Mouse (Mus musculus): ENCODE measurements at regions not wholly inside any gene's neighbourhood (a gene's known extent, or its start where the extent isn't known, plus 50 kb on each side); places are given as distances from the start of the nearest gene placed in this dataset.

- peak in 1 of 2 experiments; percentile 36 for DNase-seq (ENCODE audit: low spot score in 2 of 2)
These were observed 242.1 kb downstream of the Foxo1 start for GRCm38 (mm10) chr3:52510088-52510765.

DNA sequence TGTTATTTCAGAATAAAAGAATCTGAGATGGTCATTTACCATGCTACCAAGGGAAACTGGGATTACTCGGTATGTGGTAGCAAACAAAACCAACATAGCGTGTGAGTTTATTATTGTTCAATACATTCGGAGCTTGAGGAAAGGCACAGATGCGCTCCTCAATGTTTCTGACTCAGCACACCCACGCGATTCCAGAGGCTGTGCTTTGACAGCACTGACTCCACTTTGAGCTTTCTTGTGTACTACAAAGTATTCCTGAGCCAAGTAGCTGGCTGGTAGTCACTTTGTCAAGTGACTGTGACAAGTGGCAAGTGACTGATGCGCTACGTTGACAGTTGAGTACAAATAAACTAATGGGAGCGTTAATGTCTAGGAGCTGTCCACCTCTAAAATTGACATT lies 235.8 kb downstream of the Foxo1 start:
- DNase-seq (ENCODE audit: low spot score in 2 of 2): peak in 1 of 2 experiments; percentile 41

- DNase-seq (ENCODE audit: low spot score in 2 of 2): no peak
These were observed 234.1 kb downstream of the Foxo1 start for GRCm38 (mm10) chr3:52502223-52502622.

GRCm38 (mm10) chr3:52501614-52502013 lies 233.5 kb downstream of the Foxo1 start:
- no peak for DNase-seq (ENCODE audit: low spot score in 2 of 2)

GRCm38 (mm10) chr3:52500026-52500425 lies 231.9 kb downstream of the Foxo1 start:
- DNase-seq (ENCODE audit: low spot score in 2 of 2): no peak

- no peak for DNase-seq (ENCODE audit: low spot score in 2 of 2)
These were observed 231.4 kb downstream of the Foxo1 start for GRCm38 (mm10) chr3:52499581-52499980.

GRCm38 (mm10) chr3:52498506-52499228 lies 230.5 kb downstream of the Foxo1 start:
- DNase-seq (ENCODE audit: low spot score in 2 of 2): no peak

DNA sequence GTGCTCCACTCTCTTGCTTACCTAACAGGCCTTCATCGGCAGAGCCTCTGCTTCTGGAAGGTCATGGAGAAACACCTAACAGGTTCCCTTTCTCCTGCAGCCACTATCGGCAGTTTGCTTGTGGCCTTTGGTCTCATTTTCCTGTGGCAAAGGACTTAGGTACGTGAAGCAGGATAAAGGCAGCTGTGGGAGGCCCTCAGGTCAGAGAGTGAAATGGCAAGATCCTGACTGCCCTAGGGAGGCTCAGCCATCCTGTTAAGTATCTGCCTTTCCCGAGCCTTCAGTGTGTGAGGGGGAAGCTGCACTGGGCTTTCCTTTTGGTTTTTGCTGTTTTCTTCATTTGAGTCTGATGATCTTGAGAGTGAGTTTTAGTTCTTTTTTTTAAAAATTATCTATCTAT lies 228.8 kb downstream of the Foxo1 start:
- DNase-seq (ENCODE audit: low spot score in 2 of 2): no peak

DNA sequence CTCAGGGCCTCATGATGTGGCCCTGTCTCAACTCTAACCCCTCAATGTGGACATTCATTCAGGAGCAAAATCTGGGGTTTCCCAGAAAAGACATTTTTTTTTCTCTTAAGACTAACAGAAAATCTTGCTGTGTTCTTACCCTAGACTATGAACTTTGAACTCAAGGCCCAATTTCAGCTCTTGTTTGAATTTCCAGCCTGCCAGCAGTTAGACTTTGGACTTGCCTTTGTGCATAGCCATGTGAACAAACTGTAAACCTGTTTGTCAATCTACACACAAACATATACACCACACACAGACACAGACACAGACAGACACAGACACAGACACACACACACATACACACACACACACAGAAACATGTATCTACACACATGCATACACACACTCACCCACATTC lies 227.3 kb downstream of the Foxo1 start:
- DNase-seq (ENCODE audit: low spot score in 2 of 2): no peak

DNA sequence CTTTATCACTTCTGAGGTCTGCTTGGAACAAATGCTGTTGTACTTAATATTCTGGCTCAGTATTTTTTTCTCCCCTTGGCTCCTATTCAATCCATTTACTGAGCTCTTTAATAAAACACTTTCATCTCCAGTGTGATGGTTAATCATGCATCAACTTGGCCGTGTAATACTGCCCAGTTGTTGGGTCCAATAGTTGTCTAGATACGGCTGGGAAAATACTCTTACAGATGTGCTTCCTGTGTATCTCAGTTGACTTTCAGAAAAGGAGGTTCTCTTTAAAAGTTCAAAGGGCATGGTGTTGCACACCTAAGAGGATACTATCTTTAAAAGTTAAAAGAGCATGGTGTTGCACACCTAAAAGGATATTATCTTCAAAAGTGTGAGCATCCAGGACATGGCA lies 226.8 kb downstream of the Foxo1 start:
- no peak for DNase-seq (ENCODE audit: low spot score in 2 of 2)

DNA sequence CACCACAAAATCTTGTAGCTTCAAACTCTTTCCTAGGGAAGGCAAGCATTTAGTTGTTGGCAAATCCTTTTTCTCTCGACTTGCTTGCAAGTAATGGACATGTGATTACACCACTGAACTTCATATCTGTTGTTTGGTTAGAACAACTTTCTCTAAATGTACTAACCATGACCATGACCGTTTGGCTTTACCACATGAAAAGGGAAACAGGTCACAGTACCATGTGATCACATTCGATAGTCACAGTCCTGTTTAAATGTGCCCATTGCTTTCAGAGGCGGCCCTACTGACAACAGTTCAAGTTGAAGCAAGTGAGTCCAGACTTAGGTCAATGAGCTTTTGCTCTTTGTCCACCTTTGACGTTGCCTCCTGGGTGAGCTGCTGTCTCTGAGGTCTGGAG lies 211.1 kb downstream of the Foxo1 start:
- no peak for DNase-seq (ENCODE audit: low spot score in 2 of 2)

DNA sequence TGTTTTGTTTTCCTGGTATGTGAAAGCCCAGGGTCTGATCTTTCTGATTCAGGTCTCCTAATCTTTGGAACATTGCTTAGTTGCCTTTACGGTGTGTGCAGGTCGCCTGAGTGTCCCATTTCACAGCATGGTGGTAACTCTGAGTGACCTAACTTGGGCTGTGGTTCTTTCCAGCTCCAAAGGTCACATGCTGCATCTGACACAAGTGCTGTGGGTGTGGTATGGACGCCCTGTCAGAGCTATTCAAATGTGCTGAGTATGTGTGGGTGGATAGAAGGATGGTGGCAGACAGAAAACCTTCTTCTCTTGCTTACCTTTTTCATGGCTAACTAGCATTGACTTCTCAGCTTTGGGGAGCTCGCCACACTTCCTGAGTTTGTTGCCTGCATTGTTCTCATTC lies 201.8 kb downstream of the Foxo1 start:
- no peak for DNase-seq (ENCODE audit: low spot score in 2 of 2)

DNA sequence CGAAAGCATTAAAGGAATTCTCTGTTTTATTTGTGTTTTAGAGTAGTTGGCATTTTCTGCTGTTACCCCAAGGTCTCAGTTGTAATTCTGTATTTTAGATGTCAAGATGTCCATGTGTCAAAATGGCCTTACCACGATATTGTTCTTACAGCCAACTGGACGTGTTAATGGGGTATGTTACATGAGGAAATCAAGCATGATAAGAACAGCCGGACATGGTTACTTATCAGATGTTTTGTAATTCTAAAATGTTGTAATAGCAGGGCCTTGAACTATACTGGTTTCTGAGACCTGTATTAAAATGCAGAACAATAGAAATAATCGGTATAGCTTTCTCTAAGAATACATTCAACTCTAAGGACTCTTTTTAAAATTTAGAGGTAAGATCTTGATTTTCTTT lies 201.3 kb downstream of the Foxo1 start:
- no peak for DNase-seq (ENCODE audit: low spot score in 2 of 2)

DNA sequence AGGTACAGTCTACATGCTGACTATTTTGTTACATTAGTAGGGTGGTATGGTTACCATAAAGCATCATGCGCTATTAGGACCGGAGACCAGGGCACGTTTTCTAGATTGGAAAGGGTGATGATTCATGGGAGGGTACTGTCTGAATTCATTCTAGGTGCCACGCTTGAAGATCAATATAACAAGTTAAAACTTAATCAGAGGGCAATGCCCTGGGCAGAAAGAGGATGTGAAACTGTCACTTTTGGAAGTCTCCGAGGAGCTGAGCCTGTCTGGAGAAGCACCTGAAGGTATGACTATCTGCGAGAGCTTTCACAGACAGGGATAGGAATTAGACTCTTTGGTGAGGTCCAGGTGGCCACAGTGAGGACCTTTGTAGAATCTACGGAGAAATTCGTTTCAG lies 200.2 kb downstream of the Foxo1 start:
- no peak for DNase-seq (ENCODE audit: low spot score in 2 of 2)

- no peak for DNase-seq (ENCODE audit: low spot score in 2 of 2)
These were observed 199.7 kb downstream of the Foxo1 start for GRCm38 (mm10) chr3:52467876-52468275.

DNA sequence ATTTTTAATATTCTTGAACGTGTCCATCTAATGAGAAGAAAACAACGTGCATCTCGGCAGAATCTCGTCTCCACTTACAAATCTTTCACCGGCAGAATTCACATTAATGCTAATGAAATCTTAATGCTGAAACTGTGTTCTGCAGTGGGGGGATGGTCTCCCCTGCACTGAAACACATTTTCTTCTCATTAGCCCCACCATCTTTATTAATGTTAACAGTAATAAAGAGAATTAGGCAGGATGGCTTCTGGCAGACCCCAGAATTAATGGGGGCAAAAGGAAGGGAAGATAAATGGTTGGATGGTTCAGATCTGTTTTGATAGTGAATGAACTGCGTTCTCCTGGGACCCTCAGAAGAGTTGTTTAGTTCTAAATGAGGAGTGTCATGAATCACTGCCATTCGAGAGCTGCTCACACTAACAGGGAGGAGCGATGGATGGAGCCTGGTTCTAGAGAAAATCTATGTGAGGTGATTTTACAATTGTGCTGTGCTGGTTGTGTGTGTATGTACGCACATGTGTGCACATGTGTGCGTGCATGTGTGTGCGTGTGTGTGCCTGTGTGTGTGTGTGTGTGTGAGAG lies 198.9 kb downstream of the Foxo1 start:
- no peak for DNase-seq (ENCODE audit: low spot score in 2 of 2)

GRCm38 (mm10) chr3:52466571-52466970 lies 198.4 kb downstream of the Foxo1 start:
- no peak for DNase-seq (ENCODE audit: low spot score in 2 of 2)

DNA sequence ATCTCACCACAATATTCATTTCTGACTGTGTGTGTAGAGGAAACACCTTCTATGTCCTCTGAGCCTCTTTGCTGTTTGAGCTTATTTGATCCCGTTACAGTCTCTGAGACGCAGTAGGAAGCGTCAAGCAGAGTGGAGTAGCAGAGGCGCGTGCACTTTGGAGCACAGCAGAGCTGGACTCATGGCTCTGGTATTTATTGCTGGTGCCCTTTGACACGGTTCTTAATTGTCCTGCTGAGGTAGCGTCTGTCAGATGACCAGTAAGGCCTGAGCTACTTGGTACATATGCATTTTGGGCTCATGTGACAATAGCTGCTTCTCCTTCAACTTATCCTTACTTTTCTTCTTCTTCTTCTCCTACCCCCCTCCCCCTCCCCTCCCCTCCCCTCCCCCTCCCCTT lies 195.8 kb downstream of the Foxo1 start:
- DNase-seq (ENCODE audit: low spot score in 2 of 2): no peak

DNA sequence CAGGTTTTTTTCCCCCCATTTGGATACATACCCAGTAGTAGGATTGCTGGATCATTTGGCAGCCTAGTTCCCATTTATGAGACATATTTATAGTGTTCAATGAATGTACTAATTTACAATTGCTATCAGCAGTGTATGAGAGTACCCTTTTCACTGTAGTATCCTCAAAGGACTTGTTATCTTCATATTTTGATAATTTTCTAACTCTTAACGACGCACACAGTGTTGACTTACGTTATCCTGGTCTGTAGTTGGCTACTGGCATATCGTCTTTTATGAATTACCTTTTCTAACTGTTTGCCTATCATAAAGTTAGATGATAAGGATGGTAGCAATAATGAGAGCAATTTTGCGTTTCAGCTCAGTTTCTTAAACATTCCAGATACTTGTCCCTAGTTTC lies 186.8 kb downstream of the Foxo1 start:
- DNase-seq (ENCODE audit: low spot score in 2 of 2): no peak

DNA sequence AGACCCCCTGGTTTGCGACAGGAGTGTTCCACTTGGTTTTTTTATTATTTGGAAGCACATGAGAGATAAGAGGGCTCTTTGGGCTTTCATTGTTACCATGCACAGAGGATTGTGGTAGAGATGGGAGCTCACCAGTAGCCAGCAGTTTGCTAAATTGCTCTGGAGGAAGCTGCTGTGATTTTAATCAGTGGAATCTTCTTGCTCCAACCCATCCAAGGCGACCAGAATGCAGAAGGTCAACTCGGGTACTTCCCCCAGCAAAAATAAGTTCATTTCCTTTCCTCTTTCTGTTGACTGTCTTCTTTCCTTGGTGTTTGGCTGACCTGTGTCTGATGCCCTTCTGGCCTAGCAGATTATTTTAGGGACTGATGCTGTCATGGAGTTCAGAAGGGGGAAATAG lies 184.9 kb downstream of the Foxo1 start:
- DNase-seq (ENCODE audit: low spot score in 2 of 2): no peak

DNA sequence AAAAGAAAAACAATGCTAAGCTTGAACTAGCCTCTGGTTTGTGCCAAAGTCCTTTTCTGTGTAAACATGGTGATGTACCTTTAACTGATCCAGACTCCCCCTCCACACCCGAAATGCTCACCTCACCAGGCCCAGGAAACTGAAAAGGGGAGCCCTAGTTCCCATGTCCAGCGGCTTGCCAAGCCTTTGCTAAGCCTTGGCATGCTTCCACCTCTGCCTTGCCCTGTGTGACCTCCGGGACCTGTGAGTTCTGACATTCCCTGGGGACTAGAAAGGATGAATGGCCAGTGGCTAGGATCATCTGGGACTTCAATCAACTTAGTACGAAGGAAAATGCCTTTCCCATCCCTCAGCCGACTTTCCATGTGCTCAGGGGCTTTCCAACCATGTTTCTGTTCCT lies 184.2 kb downstream of the Foxo1 start:
- no peak for DNase-seq (ENCODE audit: low spot score in 2 of 2)

DNA sequence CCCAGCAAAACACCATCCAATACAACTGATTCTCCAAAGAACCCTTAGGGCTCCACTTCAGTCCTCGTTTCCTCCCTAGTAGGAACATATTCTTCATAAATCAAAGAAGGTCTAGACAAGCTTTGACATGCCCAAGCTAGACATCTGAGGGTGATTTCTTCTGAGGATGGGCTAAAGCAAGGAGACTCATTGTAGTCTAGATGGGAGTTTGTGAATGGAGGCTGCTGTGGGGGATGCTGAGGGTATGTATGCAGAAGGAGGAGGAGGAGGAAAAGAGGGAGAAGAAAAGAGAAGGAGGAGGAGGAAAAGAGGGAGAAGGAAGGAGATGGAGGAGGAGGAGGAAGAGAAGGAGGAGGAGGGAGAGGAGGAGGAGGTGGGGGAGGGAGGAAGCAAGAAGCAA lies 178.9 kb downstream of the Foxo1 start:
- no peak for DNase-seq (ENCODE audit: low spot score in 2 of 2)

- DNase-seq (ENCODE audit: low spot score in 2 of 2): no peak
These were observed 178.4 kb downstream of the Foxo1 start for GRCm38 (mm10) chr3:52446500-52446899.

Data from frontal cortex, postnatal 25 days (tissue).